Mouse (Mus musculus): ENCODE results near the gene Gm8369.
"Not testable (repeated sequence)": the region's sequence is repeated elsewhere in the genome, so short reads cannot be mapped to it uniquely, and the experiment has no call there.

The Gm8369 gene

DNA sequence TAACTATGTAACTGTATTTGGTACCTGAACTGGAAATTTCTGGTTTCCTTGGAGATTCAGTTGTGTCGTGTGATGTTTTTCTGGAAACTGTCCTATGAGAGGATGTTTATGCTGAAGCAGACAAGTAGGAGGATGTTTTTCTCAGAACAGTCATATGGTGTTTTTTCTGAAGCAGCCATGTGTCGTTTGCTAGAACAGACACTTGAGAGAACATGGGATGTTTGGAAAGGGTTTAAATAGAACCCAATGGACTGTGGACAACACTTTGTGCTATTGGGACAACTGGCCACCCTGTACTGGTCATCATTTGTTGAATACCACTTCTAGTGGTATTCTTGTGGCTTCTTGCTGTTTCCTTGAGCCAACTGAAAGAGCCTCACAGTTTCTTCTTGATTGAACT, at the start of gene Gm8369:
Gm8369 (plus strand) TSS at position 193 of the 400 bp plus-strand sequence.
- DNase-seq (ENCODE audit: low spot score): no peak

DNA sequence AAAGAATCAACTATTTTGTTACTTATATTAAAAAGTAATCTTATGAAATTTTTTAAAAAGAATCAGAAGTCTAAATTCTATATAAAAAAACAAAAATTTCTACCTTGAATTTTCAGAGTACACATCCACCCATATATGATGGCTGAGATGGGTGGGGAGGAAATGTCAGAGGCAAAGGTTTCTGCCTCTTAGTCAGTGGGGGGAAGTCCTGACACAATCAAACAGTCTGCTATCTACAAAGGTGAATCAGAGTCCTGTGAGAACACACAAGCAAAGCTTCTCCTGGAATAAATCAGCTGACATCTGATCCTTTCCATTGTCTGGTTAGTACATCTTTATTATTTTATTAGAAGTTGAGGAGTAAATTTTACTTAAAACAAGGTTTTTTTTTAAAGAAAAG, 42.4 kb upstream of the Gm8369 start, which contains the start of gene Ms4a4b:
Ms4a4b (plus strand) TSS at position 216 of the 400 bp plus-strand sequence.
- DNase-seq (ENCODE audit: low spot score): no peak

DNA sequence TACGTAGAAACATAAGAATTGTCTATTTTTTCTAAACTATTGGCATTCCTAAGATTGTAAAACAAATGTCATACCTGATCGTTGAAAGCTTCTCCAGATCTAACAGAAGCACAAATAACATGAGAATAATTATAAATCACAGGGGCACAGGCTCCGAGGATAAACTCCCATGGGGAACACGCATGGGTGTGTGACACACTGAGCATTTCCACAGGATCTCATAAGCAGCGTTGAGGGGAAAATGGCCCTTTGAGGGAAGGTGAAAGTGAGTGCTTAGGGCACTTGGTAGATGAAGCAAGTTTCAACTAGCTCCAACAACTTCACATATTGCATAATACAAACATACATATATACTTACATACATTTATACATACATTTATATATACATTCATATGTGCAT, 41.8 kb upstream of the Gm8369 start:
- DNase-seq (ENCODE audit: low spot score): no peak

DNA sequence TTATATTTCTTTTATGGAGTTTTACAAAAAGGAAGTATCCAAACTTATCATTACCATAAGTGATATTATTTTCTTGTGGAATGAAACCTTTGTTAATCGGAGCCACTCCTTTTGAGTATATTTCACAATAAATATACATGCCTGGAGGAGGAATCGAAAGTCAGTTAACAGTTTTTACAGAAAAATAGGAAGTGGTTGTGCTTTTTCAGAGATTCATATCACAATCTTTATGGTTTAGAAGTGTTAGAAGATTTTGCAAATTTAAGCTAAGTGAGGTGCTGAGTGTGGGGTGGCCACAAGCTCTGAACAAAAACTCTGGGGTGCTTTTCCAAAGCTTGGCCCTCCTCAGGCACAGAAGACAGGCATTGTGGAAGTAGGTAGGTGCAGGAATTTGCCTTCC, 38.5 kb upstream of the Gm8369 start:
- DNase-seq (ENCODE audit: low spot score): no peak

GRCm38 (mm10) chr19:11459041-11459440, 26.7 kb upstream of the Gm8369 start:
- not testable (repeated sequence) for DNase-seq (ENCODE audit: low spot score)

DNA sequence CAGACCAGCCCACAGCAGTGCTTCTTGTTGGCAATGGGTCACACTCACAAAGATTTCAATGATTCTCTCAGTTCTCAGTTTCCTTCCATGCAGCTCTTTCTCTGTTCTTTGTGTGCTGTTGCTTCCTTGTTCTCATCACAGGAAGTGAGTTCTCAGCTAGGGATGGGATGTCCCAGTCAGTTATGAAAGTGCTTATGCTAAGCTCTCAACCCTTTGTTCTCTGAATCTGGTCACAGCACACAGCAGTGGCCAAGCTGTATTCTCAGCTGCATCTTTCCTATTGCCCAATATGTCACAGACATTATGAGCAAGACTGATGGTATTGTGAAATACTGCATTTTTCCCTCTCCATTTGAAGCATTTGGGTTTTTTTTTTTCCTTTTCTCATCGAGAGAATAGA, 20.9 kb upstream of the Gm8369 start:
- DNase-seq (ENCODE audit: low spot score): not testable (repeated sequence)

DNA sequence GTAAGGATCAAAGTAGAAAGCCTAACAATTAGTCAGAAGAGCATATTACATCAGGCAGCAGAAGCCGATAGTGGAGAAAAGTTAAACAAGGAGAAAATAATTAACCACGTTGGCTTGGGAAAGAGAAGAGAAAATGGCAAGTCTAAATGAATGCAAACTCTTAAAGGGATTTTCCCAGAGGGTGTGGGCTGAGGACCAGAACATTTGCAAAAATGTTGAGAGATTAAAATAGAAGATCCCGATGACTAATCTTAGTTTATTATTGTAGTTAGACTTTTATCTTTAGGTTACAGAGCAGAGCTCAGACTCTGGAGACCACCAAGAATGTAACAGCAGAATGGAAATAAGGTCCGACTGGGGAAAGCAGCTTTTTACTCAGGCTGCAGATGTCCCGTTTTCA, 19.3 kb upstream of the Gm8369 start:
- no peak for DNase-seq (ENCODE audit: low spot score)

- not testable (repeated sequence) for DNase-seq (ENCODE audit: low spot score)
Observed at GRCm38 (mm10) chr19:11468361-11468760, 17.4 kb upstream of the Gm8369 start.

DNA sequence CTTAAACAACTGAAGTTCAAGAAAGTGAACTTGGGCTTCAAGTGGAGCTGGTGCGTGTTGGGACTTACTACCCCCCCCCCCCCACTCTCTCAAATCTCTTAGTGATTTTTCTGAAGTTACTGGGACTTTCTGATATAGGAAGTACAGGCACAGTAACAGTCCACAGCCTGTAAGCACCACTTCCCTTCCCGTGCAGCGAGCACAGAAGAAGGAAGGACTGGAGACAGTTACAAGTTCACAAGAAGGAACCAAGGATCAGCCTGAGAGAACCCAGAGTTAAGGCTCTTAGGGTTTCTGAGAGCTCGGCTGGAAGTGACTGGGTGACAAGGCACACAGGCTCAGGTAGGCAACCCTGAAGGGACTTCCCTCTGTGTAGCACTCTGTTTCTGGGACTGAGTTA, 16.5 kb upstream of the Gm8369 start, which contains the start of gene Ms4a6c:
Ms4a6c (plus strand) TSS at position 152 of the 400 bp plus-strand sequence.
- not testable (repeated sequence) for DNase-seq (ENCODE audit: low spot score)

- no peak for DNase-seq (ENCODE audit: low spot score)
Observed at GRCm38 (mm10) chr19:11479714-11480113, 6.0 kb upstream of the Gm8369 start.

DNA sequence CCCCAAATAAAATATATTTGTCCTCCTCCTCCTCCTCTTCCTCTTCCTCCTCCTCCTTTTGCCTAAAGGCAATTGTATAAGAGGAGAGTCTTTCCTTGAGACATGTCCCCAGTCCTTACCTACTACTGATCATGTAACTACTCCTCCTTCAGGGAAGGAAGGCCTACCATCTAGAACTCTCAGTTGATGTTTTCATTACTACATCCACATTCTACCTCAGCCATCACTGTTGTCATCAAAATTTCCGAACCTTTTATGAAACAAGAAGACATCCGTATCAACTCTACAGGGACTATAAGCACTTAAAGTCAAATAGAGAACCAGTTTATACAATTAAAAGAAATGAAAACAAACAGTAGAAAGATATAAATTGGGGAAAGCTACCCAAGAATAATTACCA, 3.1 kb upstream of the Gm8369 start:
- DNase-seq (ENCODE audit: low spot score): no peak

DNA sequence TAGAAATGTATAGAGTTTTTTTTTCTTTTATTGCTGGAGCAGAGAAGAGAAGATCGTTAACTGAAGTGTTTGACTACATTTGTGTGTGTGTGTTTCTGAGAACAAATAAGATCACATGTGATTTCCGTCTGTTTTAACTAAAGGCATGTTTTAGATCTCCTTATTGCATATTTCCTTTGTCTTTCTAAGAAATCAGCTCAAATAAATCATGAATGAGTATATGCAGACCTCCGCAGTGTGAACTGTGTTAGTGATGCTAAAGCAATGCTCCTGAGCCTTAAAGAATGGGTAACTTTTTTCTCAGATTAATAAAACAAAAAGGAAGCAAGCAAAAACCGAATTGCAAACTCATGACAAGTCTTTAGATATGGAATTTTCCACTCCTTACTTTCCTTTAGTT, 1.8 kb upstream of the Gm8369 start:
- no peak for DNase-seq (ENCODE audit: low spot score)

DNA sequence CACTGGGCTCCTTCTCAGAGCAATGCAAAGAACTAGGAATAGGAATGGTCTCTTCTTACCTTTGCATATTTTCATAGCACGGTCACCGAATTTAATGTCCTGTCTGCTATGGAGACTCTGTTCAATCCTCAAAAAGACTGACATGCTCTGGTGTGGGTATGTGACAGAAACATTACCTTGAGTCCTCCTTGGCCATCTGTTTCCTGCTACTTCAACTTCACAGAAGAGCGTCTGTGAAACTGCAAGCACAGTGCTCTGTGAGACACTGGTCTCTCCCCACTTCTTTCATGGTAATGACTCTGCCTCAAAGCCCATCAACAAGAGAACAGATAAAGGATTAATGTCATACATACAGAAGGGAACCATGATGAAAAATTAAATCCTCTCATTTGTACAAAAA, 1.4 kb upstream of the Gm8369 start:
- no peak for DNase-seq (ENCODE audit: low spot score)

GRCm38 (mm10) chr19:11485266-11485665, 472 bp upstream of the Gm8369 start:
- DNase-seq (ENCODE audit: low spot score): no peak

- DNase-seq (ENCODE audit: low spot score): no peak
Observed at GRCm38 (mm10) chr19:11486599-11486998, 861 bp downstream of the Gm8369 start.

GRCm38 (mm10) chr19:11491406-11492189, 5.9 kb downstream of the Gm8369 start:
- no peak for DNase-seq (ENCODE audit: low spot score)

DNA sequence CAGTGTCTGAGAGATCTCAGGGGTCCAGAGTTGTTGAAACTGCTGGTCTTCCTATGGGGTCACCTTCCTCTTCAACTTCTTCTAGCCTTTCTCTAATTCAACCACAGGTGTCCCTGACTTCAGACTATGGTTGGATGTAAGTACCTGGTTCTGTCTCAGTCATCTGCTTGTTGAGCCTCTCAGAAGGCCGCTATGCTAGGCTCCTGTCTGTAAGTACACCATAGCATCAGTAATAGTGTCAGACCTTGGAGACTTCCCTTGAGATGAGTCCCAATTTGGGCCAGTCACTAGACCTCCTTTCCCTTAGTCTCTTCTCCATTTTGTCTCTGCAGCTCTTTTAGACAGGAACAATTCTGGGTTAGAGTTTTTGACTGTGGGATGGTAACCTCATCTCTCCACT, 6.9 kb downstream of the Gm8369 start:
- no peak for DNase-seq (ENCODE audit: low spot score)

GRCm38 (mm10) chr19:11494519-11494918, 8.8 kb downstream of the Gm8369 start:
- no peak for DNase-seq (ENCODE audit: low spot score)

DNA sequence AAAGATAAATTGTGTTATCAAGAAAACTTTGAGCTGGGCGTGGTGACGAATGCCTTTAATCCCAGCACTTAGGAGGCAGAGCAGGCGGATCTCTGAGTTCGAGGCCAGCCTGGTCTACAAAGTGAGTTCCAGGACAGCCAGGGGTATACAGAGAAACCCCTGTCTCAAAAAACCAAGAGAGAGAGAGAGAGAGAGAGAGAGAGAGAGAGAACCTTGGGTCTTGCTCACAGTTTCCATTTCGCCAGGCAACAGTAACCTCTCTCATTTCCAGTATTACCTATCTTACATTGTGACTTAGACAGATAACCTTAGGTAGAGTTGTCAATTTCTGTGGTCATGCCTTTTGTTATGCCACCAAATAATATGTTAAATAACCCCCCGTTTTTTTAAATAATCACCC, 10.6 kb downstream of the Gm8369 start:
- no peak for DNase-seq (ENCODE audit: low spot score)

- DNase-seq (ENCODE audit: low spot score): not testable (repeated sequence)
Observed at GRCm38 (mm10) chr19:11497300-11497699, 11.6 kb downstream of the Gm8369 start.

GRCm38 (mm10) chr19:11500796-11501195, 15.1 kb downstream of the Gm8369 start:
- DNase-seq (ENCODE audit: low spot score): no peak

- DNase-seq (ENCODE audit: low spot score): no peak
Observed at GRCm38 (mm10) chr19:11501326-11501725, 15.6 kb downstream of the Gm8369 start.

DNA sequence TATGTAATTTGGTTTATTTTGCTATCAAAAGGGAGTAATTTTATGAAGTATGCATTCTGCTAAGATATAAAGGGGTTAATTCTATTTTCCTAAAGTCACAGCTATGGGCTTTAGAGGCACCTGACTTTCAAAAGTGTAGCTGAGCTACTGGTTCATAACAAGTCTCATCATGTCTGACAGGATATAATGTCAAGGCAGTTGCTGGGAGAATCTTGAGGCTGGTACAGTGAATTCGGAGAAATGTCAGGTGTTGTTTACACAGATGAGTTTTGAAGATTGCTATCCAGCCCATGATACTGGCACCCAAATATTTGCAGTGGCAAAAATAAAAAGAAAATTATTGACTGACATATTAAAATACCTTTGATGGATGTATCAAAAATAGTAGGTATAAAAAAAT, 19.1 kb downstream of the Gm8369 start:
- DNase-seq (ENCODE audit: low spot score): no peak

DNA sequence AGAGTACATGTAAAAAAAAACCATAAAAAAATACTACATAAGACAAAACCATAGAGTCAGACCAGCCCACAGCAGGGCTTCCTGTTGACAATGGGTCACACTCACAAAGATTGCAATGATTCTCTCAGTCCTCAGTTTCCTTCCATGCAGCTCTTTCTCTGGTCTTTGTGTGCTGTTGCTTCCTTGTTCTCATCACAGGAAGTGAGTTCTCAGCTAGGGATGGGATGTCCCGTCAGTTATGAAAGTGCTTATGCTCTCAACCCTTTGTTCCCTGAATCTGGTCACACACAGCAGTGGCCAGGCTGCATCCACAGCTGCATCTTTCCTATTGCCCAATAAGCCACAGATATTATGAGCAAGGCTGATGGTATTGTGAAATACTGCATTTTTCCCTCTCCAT, 27.7 kb downstream of the Gm8369 start:
- no peak for DNase-seq (ENCODE audit: low spot score)

Data from ovary, adult 18-20 months (tissue).